Mouse (Mus musculus) forebrain, embryonic 12.5 days (tissue): ENCODE measurements around the gene Atp6v1g3. TPM values are rescaled to one million over a fixed set of nuclear protein-coding genes. Genes with fewer than 3 reads are reported as not detected.

Experiments used
- ATAC-seq: fragments of 200-750 bp; cut with Nextera tagmentation; 2 replicates; pipeline ENCODE4 v1.8.0; 2017; ENCODE audit warnings: moderate TSS enrichment; ENCODE audit not compliant: low FRiP score
- H3K27ac ChIP-seq: fragments of 300-500 bp; sonication (generic); 2 replicates; pipeline ENCODE4 v1.5.1; 2016; ENCODE audit warnings: mild to moderate bottlenecking
- H3K27me3 ChIP-seq: fragments of 300-500 bp; sonication (generic); 2 replicates; pipeline ENCODE4 v1.6.1; 2016; ENCODE audit warnings: mild to moderate bottlenecking
- H3K36me3 ChIP-seq: fragments of 300-500 bp; sonication (generic); replicated peaks from 2 replicates; pipeline ENCODE4 v1.6.1; 2016; ENCODE audit warnings: mild to moderate bottlenecking
- H3K4me1 ChIP-seq: fragments of 300-500 bp; sonication (generic); 2 replicates; pipeline ENCODE4 v1.6.1; 2016
- H3K4me2 ChIP-seq: fragments of 300-500 bp; sonication (generic); 2 replicates; pipeline ENCODE4 v1.6.1; 2016; ENCODE audit warnings: mild to moderate bottlenecking, moderate library complexity
- H3K4me3 ChIP-seq: fragments of 300-500 bp; sonication (generic); replicated peaks from 2 replicates; pipeline ENCODE4 v1.5.1; 2016; ENCODE audit warnings: mild to moderate bottlenecking
- H3K9ac ChIP-seq: fragments of 300-500 bp; sonication (generic); 2 replicates; pipeline ENCODE4 v1.6.1; 2016; ENCODE audit warnings: mild to moderate bottlenecking
- H3K9me3 ChIP-seq: fragments of 300-500 bp; sonication (generic); 2 replicates; pipeline ENCODE4 v1.6.1; 2016
- WGBS: fragments of 180-500 bp; shearing (Covaris S2); methylation state at CpG from one replicate; pipeline ENCODE4 v1.1.7; 2016; 5-methylcytosine and 5-hydroxymethylcytosine counted together
- polyA plus RNA-seq: library from polyadenylated mRNA; unstranded; fragments of >200 nt; fragmentation: Nextera tagmentation; extraction: Ambion mirVana; gene quantifications from 2 replicates; pipeline ENCODE4 v1.2.1, GENCODE M21; 2016

Atp6v1g3 gene
- polyA plus RNA-seq, 1 experiment from 2014 or later: not detected

- no peaks in the 10 kb centered on the region for H3K36me3 ChIP-seq
- no peaks in the 10 kb centered on the region for H3K9me3 ChIP-seq
- ATAC-seq: no peak
- H3K4me2 ChIP-seq: no peak overlapping the region
- H3K9ac ChIP-seq: no peak overlapping the region
- WGBS: 79% methylated on average over 4 of the region's 4 CpGs
- H3K27ac ChIP-seq: no peak overlapping the region
- H3K4me3 ChIP-seq: no peak overlapping the region
- H3K4me1 ChIP-seq: no peaks in the 10 kb centered on the region
- H3K27me3 ChIP-seq: no peaks in the 10 kb centered on the region
Observed at GRCm38 (mm10) chr1:138258758-138259157, 14.8 kb upstream of the Atp6v1g3 start.

- no peak for ATAC-seq
- 86% methylated on average over 3 of the region's 3 CpGs for WGBS
- Histone ChIP-seq H3K36me3 (no peaks in the 10 kb centered on the region), H3K4me2 (no peak overlapping the region), H3K9ac (no peak overlapping the region), H3K4me3 (no peak overlapping the region), H3K4me1 (no peaks in the 10 kb centered on the region), H3K27ac (no peak overlapping the region), H3K9me3 (no peaks in the 10 kb centered on the region), H3K27me3 (no peaks in the 10 kb centered on the region)
Observed at GRCm38 (mm10) chr1:138261520-138261919, 12.0 kb upstream of the Atp6v1g3 start.

- Histone ChIP-seq H3K27ac (no peak overlapping the region), H3K9me3 (no peaks in the 10 kb centered on the region), H3K9ac (no peak overlapping the region), H3K27me3 (no peaks in the 10 kb centered on the region), H3K36me3 (no peaks in the 10 kb centered on the region), H3K4me1 (no peaks in the 10 kb centered on the region), H3K4me2 (no peak overlapping the region), H3K4me3 (no peak overlapping the region)
- ATAC-seq: no peak
Observed at GRCm38 (mm10) chr1:138262408-138262807, 11.1 kb upstream of the Atp6v1g3 start.

GRCm38 (mm10) chr1:138267465-138268055, 6.0 kb upstream of the Atp6v1g3 start:
- no peaks in the 10 kb centered on the region for H3K36me3 ChIP-seq
- no peaks in the 10 kb centered on the region for H3K9me3 ChIP-seq
- no peak overlapping the region for H3K27ac ChIP-seq
- no peak overlapping the region for H3K4me2 ChIP-seq
- ATAC-seq: no peak
- no peak overlapping the region for H3K9ac ChIP-seq
- 91% methylated on average over 5 of the region's 5 CpGs for WGBS
- H3K4me1 ChIP-seq: no peaks in the 10 kb centered on the region
- H3K27me3 ChIP-seq: no peaks in the 10 kb centered on the region
- no peak overlapping the region for H3K4me3 ChIP-seq

- WGBS: 88% methylated on average over 3 of the region's 3 CpGs
- H3K4me1 ChIP-seq: no peaks in the 10 kb centered on the region
- no peaks in the 10 kb centered on the region for H3K9me3 ChIP-seq
- H3K9ac ChIP-seq: no peak overlapping the region
- no peaks in the 10 kb centered on the region for H3K27me3 ChIP-seq
- no peaks in the 10 kb centered on the region for H3K36me3 ChIP-seq
- H3K4me2 ChIP-seq: no peak overlapping the region
- H3K4me3 ChIP-seq: no peak overlapping the region
- no peak for ATAC-seq
- no peak overlapping the region for H3K27ac ChIP-seq
Observed at GRCm38 (mm10) chr1:138274930-138275329, 1.4 kb downstream of the Atp6v1g3 start.

GRCm38 (mm10) chr1:138275859-138276258, 2.3 kb downstream of the Atp6v1g3 start:
- no peak for ATAC-seq
- no peaks in the 10 kb centered on the region for H3K36me3 ChIP-seq
- no peak overlapping the region for H3K9ac ChIP-seq
- no peaks in the 10 kb centered on the region for H3K4me1 ChIP-seq
- no peak overlapping the region for H3K4me2 ChIP-seq
- 66% methylated on average over 5 of the region's 5 CpGs for WGBS
- H3K27ac ChIP-seq: no peak overlapping the region
- H3K27me3 ChIP-seq: no peaks in the 10 kb centered on the region
- no peaks in the 10 kb centered on the region for H3K9me3 ChIP-seq
- H3K4me3 ChIP-seq: no peak overlapping the region

GRCm38 (mm10) chr1:138281139-138281538, 7.6 kb downstream of the Atp6v1g3 start:
- H3K36me3 ChIP-seq: no peaks in the 10 kb centered on the region
- H3K9me3 ChIP-seq: no peaks in the 10 kb centered on the region
- no peak for ATAC-seq
- H3K9ac ChIP-seq: no peak overlapping the region
- no peaks in the 10 kb centered on the region for H3K27me3 ChIP-seq
- no peak overlapping the region for H3K4me2 ChIP-seq
- no peaks in the 10 kb centered on the region for H3K4me1 ChIP-seq
- H3K4me3 ChIP-seq: no peak overlapping the region
- WGBS: 54% methylated on average over 6 of the region's 6 CpGs
- H3K27ac ChIP-seq: no peak overlapping the region

- Histone ChIP-seq H3K9ac (no peak overlapping the region), H3K4me2 (no peak overlapping the region), H3K4me1 (no peaks in the 10 kb centered on the region), H3K4me3 (no peak overlapping the region), H3K27ac (no peak overlapping the region), H3K9me3 (no peaks in the 10 kb centered on the region), H3K36me3 (no peaks in the 10 kb centered on the region), H3K27me3 (no peaks in the 10 kb centered on the region)
- WGBS: 84% methylated on average over 3 of the region's 3 CpGs
- no peak for ATAC-seq
Observed at GRCm38 (mm10) chr1:138282413-138283141, 9.0 kb downstream of the Atp6v1g3 start.

- H3K4me2 ChIP-seq: no peak overlapping the region
- H3K27me3 ChIP-seq: no peaks in the 10 kb centered on the region
- no peaks in the 10 kb centered on the region for H3K36me3 ChIP-seq
- 83% methylated on average over 4 of the region's 4 CpGs for WGBS
- ATAC-seq: no peak
- no peak overlapping the region for H3K9ac ChIP-seq
- H3K4me1 ChIP-seq: no peaks in the 10 kb centered on the region; the same call in 1 of the 2 replicates
- no peaks in the 10 kb centered on the region for H3K9me3 ChIP-seq
- H3K27ac ChIP-seq: no peak overlapping the region
- no peak overlapping the region for H3K4me3 ChIP-seq
Observed at GRCm38 (mm10) chr1:138287665-138288064, 14.1 kb downstream of the Atp6v1g3 start.

- H3K27ac ChIP-seq: no peak overlapping the region
- H3K9me3 ChIP-seq: no peaks in the 10 kb centered on the region
- no peak overlapping the region for H3K9ac ChIP-seq
- ATAC-seq: no peak
- 53% methylated on average over 1 of the region's 1 CpGs for WGBS
- H3K4me3 ChIP-seq: no peak overlapping the region
- H3K4me2 ChIP-seq: no peak overlapping the region
- no peaks in the 10 kb centered on the region for H3K36me3 ChIP-seq
- no peaks in the 10 kb centered on the region; the same call in 1 of the 2 replicates for H3K4me1 ChIP-seq
- no peaks in the 10 kb centered on the region for H3K27me3 ChIP-seq
Observed at GRCm38 (mm10) chr1:138288721-138289120, 15.2 kb downstream of the Atp6v1g3 start.

GRCm38 (mm10) chr1:138289455-138290425, 16.2 kb downstream of the Atp6v1g3 start:
- H3K36me3 ChIP-seq: no peaks in the 10 kb centered on the region
- no peak for ATAC-seq
- whole genome bisulfite sequencing: 59% methylated on average over 7 of the region's 7 CpGs

GRCm38 (mm10) chr1:138291463-138291862, 17.9 kb downstream of the Atp6v1g3 start:
- Histone ChIP-seq H3K36me3 (no peaks in the 10 kb centered on the region), H3K9ac (no peak overlapping the region), H3K4me3 (no peak overlapping the region), H3K4me1 (no peaks in the 10 kb centered on the region; the same call in 1 of the 2 replicates), H3K9me3 (no peaks in the 10 kb centered on the region), H3K27ac (no peak overlapping the region), H3K4me2 (no peak overlapping the region), H3K27me3 (no peaks in the 10 kb centered on the region)
- 90% methylated on average over 5 of the region's 5 CpGs for WGBS
- no peak for ATAC-seq

More at GRCm38 (mm10) chr1:138289455-138290425, 16.2 kb downstream of the Atp6v1g3 start:
- Histone ChIP-seq H3K9ac (no peak overlapping the region), H3K27me3 (no peaks in the 10 kb centered on the region), H3K27ac (no peak overlapping the region), H3K9me3 (no peaks in the 10 kb centered on the region), H3K4me1 (no peaks in the 10 kb centered on the region; the same call in 1 of the 2 replicates), H3K4me3 (no peak overlapping the region), H3K4me2 (no peak overlapping the region)
